Mouse (Mus musculus) urinary bladder, postnatal 14 days (tissue): Measurements from ENCODE around the gene Ache.

Source experiments
- DNase-seq: peaks from one replicate; pipeline ENCODE4 v3.0.0; 2021; ENCODE audit warnings: low spot score

Gene Ache

GRCm38 (mm10) chr5:137295712-137296111 is 8.4 kb downstream of the Ache start:
- DNase-seq, result no peak

GRCm38 (mm10) chr5:137297126-137297525 is 9.8 kb downstream of the Ache start:
- no peak for DNase-seq

DNA sequence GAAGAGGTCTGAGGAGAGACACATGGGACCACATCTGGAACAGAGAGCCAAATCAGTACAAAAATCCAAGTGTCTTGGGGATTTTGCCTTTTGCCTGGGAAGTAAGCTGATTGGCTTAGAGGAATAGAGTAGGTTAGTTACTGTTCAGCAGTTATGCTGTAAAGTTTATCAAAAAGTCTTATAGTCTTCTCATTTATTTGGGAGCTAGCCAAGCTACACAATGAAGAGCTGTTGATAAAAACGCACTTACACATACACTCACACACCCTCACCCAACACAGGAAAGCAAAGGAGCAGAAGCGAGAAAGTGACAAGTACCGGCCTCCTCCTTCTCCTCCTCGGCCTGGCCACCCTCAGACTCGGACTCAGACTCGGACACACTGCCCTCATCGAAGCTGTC is 11.9 kb downstream of the Ache start:
- DNase-seq, result no peak

DNA sequence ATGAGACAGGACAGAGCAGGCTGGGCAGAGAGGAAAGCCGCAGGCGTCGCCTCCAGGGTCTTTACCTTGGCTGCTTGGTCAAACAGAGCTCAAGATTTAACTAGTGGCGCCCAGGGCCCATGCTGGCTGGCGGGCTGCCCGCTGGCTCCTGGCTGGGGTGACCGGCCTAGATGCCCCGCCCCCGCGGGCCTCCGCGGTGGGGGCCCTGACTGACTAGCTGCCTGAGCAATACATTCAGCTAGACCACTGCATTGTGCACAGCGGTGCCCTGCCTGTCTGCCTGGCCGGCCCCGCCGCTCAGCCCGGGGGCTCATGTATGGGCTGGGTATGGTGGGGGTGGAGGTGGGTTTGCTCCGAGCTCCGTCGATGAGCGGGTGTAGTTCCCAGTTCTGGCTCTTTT is 13.9 kb downstream of the Ache start:
- DNase-seq, result no peak

- no peak for DNase-seq
Observed at GRCm38 (mm10) chr5:137303609-137304008, 16.3 kb downstream of the Ache start.

DNA sequence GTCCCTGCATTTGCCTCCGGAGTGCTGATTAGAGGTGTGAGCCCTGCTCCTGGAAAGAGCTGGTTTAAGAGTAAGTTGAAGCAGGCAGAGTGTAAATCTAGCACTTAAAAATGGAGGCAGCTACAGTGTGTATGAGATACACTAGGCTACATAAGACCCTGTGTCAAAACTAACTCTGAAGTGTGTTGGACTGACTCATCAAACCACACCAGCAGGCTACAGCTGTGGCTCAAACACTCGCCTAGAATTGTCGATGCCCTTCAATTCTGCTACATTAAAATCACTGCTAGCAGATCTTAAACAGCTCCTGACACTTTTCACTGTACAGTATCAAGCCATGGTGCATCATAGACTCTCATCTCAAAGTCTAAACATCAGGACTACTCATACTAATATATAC is 16.8 kb downstream of the Ache start:
- no peak for DNase-seq

- DNase-seq, result no peak
Observed at GRCm38 (mm10) chr5:137304816-137305215, 17.5 kb downstream of the Ache start.

DNA sequence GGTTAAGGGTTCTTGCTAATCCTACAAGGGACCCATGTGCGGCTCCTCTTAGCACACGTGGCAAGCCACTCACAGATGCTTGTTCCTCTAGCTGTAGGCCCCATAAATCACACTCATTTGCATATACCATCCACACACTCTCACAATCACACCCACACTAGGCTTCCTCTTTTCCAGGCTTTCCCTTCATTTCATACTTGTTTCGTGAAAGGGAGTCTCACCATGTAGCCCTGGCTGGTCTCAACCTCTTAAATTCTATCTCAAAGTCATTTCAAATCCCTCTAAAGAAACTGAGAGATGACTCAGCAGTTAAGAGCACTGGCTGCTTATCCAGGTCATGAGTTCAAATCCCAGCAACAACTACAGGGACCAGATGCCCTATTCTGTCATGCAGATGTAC is 18.5 kb downstream of the Ache start:
- no peak for DNase-seq

DNA sequence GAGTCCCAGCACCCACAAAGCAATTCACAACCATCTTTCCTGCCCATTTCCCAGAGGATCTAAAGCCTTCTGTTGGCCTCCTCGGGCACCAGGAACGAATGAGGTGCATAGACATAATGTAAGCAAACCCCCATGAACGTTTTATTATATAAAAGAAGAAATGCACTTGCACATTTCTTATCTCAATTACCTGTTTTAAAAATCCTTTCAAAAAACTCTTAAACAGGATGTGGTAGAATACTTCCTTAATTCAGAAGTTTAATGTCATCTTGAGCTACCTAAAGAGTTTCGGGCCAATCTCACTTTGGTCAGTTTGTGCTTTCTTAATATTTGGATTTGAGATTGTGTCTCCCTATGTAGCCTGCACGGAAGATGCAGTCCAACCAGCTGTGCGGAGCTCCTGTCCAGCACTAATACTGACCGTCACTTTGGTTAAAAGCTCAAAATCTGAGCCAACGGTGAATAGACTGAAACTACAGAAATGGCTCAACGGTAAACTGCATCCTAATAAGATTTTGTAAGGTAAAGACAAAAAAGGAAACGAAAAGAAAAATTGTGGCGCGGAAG is 19.2 kb downstream of the Ache start:
- no peak for DNase-seq

GRCm38 (mm10) chr5:137307071-137307912 is 20.0 kb downstream of the Ache start, which contains the start of gene Srrt:
TSS of gene Srrt (minus strand) at chr5:137307674.
- DNase-seq, result peak; percentile 91

DNA sequence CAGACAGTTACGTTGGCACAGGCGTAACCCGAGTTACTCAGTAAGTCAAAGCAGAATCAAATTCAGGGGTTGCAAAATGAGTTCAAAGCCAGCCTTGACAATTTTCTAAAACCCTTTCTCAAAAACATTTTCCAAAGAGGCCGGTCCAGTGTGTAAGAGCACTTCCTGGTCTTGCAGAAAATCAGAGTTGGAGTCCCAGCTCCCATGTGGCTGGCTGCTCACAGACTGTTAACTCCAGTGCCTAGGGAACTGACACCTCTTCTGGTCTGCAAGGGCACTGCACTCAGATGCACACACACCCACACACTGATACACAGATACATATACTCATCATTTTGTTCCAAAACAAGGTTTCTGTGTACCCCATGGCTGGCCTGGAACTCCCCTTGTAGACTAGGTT is 21.0 kb downstream of the Ache start:
- DNase-seq, result no peak

- no peak for DNase-seq
Observed at GRCm38 (mm10) chr5:137313466-137314192, 26.3 kb downstream of the Ache start.

DNA sequence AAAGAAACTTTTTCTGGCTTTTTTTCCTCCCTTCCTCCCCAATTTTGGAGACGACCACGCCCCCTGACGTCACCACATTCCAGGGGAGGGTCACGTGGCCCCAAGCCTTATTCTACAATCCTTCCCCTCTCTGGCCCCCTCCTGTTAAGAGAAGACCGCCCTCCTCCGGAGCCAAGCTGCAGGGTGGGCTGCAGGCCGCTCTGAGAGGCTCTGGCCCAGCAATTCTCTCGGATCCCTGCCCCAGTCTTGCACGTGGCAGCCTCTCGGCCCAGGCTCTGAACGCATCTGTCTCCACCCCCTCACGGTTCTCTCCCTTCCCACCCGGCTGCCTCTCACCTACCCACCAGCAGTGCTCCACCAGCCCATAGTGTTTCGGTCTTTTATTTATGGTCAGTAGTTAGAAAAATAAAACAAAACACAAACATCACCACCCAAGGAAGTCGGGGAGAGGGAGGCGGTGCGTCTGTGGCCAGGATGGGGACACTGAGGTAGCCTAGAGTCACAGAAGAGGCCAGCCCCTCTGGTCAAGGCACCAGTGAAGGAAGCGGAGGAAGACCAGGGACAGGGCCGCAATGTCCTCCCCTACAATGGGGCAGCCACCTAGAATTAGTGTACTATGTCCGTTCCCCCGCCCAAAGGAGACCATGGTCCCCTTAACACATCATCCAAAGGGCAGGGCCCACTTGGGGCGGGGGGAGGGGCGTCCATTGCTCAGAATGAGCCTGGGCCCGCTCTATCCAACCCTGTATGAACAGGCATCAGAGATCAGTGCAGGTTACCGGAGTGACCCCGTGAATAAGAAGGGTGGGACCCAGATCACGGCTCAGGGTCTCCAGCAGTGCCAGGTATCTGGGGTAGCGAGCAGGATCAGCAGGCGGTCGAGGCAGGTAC is 27.1 kb downstream of the Ache start, which contains the start of gene Trip6:
Gene Trip6 (minus strand): TSS at position 212 of the 891 bp plus-strand sequence.
- DNase-seq, result peak; percentile 93

DNA sequence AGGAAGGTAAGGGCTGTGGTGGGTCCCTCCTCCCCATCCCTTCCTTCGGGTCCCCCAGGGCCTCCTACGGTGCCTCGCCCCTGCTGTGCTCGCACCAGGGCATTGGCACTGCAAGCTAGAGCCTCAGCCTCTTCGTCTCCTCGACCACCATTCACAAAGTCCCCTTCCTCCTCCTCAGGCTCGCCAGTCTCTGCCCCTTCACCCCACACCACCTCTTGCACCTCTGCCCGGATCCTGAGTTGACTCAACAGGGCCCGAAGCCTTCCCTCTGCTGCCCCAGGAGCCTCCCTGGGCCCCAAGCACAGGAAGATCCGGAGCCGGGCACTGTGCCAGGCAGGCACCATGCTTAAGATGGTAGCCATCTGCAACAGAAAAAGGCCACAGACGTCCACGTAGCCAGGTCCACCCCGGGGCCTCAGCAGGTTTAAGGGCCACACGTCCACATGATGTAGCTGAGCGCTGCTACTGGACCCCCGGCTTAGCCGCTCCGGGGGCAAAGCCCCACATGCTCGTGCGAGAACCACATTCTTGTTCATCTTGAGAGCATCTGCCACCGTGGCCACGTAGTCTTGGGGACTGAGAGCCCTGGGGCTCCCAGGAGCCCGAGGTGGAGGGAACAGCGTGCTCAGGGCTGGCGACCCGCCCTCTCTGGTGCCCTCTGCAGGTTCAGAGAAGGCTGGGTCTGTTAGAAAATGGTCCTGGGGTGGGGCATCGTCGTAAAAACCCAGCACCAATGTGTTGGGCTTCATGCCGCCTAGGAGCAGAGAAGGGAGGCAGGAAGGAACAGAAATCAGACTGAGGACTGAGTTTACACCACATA is 28.0 kb downstream of the Ache start:
- peak; percentile 55 for DNase-seq

DNA sequence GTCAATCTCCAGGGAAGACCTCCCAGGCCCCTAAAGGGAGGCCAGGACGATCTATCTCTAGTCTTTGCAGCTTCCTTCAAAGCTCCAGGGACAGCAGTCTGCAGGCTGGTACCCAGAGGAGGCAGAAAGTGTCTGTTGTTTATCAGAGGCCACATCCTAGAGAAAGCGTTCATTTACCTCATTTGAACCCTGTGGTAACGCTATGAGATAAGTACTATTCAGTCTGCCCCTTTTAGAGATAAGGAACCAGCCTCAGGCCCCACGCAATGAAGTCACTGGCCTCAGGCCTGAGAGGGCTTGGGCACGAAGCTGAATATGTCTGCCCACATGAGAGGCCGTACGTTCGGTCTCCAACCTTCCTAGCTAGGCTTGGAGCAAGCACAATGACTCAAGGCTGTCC is 30.0 kb downstream of the Ache start:
- no peak for DNase-seq

DNA sequence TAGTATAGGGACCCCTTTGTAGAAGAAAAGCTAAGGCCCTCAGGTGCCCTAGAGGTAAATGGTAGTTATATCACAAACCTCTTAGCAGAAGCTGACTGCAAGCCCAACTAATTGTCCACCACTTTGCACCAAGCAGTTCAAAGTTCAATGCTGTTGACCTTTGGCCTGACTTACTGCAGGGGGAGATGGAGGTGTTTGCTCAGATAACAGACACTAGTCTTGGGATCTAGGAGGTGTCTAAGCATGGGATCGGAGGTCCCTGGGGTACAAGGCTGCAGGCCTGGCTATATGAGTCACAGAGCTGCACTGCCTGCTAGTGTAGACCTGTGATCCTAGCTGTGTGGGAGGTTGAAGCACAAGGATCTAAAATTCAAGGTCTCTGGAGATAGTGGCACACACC is 31.3 kb downstream of the Ache start:
- DNase-seq, result no peak

DNA sequence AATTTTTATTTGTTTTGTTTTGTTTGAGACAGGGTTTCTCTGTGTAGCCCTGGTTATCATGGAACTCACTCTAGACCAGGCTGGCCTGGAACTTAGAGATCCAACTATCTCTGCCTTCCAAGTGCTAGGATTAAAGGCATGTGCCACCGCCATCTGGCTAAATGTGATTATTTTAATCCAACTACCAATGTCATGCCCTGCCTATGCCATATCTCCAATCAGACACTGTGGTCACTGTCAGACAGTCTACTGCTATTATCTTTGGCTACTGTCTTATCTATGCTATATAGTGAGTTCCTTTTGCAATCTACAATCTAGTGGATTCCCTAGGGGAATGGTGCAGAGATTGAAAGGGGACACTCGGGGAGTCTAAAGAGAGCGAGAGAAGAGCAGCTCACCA is 33.7 kb downstream of the Ache start:
- no peak for DNase-seq

DNA sequence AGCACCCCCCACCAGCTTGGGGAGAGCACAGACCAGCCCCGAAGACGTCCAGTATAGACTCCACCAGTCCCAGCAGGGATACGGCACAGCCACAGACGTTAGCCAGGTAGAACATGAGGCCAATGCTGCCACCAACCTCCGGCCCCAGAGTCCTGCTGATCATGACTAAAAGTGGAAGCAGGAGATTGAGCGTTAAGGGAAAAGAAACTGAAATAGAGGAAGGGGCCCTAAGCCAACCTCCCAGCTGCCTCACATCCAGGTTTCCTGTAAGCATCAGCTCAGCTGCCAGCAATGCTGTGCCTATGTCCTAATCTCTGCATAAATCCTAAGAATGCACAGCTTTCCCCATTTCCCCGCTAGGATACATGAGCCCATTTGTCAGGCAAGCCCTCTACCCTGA is 43.6 kb downstream of the Ache start:
- no peak for DNase-seq

- DNase-seq, result no peak
Observed at GRCm38 (mm10) chr5:137332857-137333511, 45.7 kb downstream of the Ache start.

DNA sequence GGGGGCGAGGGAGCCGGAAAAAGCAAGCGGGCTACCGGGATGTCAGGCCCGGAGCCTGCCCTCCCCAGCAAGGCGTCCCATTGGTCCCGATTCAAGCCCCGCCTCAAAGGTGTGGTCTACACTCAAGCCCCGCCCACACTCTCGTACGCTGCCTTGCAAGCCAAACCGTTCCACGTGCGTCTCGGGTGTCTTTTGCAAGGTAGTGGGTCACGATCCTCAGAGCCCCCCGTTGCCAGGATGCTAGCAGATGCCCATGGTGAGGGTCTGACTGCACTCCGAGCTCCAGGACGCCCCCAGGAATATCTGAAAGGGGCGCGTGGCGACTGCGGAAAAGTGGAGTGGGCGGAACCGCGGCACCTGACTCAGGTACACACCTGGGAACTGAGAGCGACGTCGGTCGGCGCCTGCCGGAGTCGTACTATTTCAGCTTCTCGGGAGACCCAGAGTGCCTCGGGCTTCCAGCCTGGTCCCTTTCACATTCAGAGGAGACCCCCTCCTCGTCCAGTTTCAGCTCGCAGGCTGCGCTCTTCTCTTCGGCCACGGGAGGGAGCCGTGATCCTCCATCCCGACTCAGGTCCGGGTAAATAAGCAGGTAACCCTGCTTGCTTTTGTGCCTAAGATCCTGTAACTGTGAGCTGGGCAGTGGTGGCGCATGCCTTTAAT is 46.3 kb downstream of the Ache start, which contains the start of gene Slc12a9:
Gene Slc12a9 (minus strand): TSS at position 86 of the 663 bp plus-strand sequence.
- peak; percentile 95 for DNase-seq
